Mouse (Mus musculus): ENCODE data around the gene Rrp12. TPM values are rescaled to one million over a fixed set of nuclear protein-coding genes. Genes with fewer than 3 reads are reported as not detected.
"Not testable (repeated sequence)": the region's sequence is repeated elsewhere in the genome, so short reads cannot be mapped to it uniquely, and the experiment has no call there.

Gene Rrp12
- total RNA-seq, 2 experiments from 2014 or later: 14.1 to 15.5 TPM

DNA sequence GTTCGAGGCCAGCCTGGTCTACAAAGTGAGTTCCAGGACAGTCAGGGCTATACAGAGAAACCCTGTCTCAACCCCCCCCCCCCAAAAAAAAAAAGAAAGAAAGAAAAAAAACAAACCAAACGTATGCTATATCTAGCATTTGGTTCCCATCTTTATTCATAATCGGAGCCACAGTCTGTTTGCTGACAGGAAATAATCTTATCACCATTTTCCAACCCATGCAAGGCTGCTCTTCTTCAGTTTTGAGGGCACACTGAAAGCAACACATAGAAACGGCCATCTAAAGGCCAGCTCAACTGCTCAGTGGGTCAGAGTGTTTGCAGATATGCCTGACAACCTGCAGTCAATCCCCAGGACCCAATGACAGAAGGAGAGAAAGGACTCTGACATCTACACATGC lies 43.5 kb downstream of the Rrp12 start:
- intact Hi-C loops (cut with DNase I): no loop called here

GRCm38 (mm10) chr19:41850719-41851543 lies 45.0 kb downstream of the Rrp12 start:
- intact Hi-C loops (cut with DNase I): no loop called here

More for the DNA sequence above, 43.5 kb downstream of the Rrp12 start:
- no peak for DNase-seq (ENCODE audit: low spot score)

GRCm38 (mm10) chr19:41850021-41850718 lies 45.8 kb downstream of the Rrp12 start:
- intact Hi-C loops (cut with DNase I): no loop called here
- no peak for DNase-seq (ENCODE audit: low spot score)

More at GRCm38 (mm10) chr19:41850719-41851543, 45.0 kb downstream of the Rrp12 start:
- DNase-seq (ENCODE audit: low spot score): no peak

DNA sequence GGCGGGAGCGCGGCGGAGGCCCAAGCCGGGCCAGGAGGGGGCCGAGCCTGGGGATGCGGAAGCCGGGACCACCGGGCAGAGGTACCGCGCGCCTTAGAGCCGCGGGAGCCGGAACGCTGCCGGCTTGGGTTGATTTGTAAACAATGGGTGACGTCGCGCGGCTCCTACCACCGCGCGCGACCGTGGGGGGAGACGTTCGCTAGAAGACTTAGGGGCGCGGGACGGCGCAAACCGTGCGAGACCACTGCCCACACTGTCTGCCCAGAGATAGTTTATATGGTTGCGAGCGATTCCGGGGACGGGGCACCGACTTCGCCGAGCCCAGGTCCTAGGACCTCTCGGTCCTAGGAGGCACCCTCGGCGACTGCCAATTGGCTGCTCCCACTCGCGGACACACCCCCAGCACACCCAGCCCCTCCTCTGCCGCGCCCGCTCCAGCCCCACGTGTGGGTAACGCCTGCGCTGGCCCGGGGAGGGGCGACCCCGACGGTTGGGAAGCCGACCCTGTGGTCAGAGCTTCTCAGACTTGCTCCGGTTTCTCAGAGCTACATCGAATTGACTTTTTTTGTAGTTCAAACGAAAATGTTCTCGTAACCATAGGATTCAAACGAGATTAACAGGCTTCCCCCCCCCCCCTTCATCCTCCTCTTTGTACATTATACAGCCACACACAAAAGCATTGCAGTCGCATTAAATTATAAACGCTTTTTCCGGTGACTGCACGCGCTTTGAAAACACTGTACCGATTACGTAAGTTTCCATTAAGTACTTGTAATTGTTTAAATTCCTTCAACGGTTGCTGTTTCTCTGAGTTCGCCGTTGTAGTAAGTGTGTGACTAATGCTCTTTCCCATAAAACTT lies 47.8 kb downstream of the Rrp12 start, which contains the start of gene Frat2:
Gene Frat2 (minus strand): TSS at position 141 of the 860 bp plus-strand sequence.
- intact Hi-C loops (cut with DNase I): loop anchor here (2.0 kb wide), 2 partner anchors 17 to 45 kb away; partner anchors contain the start of gene Arhgap19
- DNase-seq (ENCODE audit: low spot score): peak; percentile 80

DNA sequence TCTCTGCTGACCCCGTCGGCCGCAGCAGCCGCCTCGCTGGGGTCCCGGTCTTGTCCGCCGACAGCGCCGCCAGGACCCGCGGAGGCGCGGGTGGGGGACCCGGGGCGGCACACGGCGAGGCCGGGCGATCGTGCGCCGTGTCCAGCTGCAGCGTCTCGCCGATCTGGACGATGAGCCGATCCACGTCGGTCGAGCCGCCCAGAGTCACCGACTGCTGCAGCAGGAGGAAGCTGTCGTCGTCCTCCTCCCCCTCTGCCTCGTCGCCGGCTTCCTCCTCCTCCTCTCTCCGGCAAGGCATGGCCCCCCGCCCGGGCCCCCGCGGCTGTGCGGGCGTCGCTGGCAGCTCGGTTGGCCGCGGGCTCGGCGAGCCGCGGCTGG lies 48.4 kb downstream of the Rrp12 start:
- not testable (repeated sequence) for DNase-seq (ENCODE audit: low spot score)
- intact Hi-C loops (cut with DNase I): loop anchor here (2.0 kb wide), 2 partner anchors 17 to 45 kb away; partner anchors contain the start of gene Arhgap19

GRCm38 (mm10) chr19:41847091-41847581 lies 48.8 kb downstream of the Rrp12 start:
- intact Hi-C loops (cut with DNase I): loop anchor here (2.0 kb wide), 2 partner anchors 16 to 44 kb away; partner anchors contain the start of gene Arhgap19
- DNase-seq (ENCODE audit: low spot score): peak; percentile 12

DNA sequence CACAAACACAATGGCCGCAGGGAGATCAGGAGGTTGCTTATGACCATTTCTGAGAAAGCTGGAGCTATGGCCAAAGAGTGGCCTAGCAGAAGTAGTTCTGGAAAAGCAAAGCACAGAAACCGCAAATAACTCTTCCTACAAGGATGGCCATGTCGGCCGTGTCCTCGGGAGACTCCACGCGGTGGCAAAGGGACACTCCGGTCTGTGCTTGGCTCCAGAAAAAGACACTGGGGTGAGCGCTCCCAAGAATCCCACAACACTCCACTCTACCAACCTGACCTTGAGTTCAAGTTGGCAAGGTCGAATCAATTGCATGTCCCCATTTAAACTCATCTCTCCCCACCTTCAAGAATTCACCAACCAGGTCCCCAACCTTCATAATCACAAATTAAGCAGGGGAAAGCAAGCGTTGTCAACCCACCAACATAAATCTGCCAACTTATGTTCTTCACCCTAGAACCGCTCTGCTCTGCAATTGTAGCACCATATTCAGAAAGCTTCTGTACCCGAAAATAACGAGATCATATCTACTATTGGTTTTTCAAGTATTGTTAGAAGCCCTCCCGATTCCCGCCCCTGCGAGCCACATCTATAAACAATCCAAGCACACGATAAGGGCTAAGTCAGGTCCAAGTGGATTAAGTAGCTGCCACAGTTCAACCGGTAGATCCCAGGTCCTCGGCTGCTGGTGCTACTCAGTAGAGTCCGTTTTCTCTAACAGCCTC lies 49.4 kb downstream of the Rrp12 start:
- intact Hi-C loops (cut with DNase I): loop anchor here (2.0 kb wide), 2 partner anchors 16 to 44 kb away; partner anchors contain the start of gene Arhgap19
- DNase-seq (ENCODE audit: low spot score): no peak

GRCm38 (mm10) chr19:41844345-41844744 lies 51.6 kb downstream of the Rrp12 start:
- intact Hi-C loops (cut with DNase I): loop anchor here (5.0 kb wide), 1 partner anchor 67 kb away; no protein-coding TSS in a partner anchor
- no peak for DNase-seq (ENCODE audit: low spot score)

DNA sequence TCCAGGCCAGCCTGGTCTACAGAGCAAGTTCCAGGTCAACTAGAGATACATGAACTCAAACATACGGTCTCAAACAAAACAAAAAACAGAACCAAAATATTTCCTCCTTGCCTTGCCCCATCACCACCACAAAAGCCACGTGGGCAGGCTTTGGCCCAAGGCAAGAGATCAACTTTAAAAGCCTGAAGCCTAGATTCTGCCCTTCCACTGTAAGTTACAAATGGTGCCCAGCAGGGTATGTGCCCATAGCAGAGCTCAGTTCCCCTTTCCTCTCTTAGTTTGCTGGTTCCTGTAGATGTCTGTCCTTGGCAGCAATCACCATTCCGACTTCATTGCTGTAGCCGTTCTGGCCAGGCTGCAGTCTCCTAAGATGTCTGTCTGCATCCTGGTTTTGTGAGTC lies 53.3 kb downstream of the Rrp12 start:
- intact Hi-C loops (cut with DNase I): loop anchor here (5.0 kb wide), 1 partner anchor 65 kb away; no protein-coding TSS in a partner anchor
- DNase-seq (ENCODE audit: low spot score): no peak

DNA sequence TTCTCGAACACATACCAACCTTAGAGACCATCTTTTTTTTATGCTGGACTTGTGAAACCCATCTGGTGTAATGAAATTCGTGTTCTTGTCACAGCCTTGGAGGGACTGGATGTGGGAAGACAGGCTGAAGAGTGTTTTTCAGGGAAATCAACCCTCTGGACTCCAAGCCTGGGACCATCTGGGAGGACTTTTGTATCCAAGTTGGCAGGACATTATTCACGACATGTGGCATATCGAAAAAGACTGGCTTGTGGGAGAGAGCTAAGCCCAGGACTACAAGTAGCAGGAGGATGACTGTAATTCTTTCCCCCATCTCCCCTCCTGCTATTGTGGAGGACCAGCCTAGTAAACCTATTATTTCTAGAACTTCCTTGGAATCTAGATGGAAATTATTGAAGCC lies 53.8 kb downstream of the Rrp12 start:
- intact Hi-C loops (cut with DNase I): loop anchor here (5.0 kb wide), 1 partner anchor 65 kb away; no protein-coding TSS in a partner anchor
- no peak for DNase-seq (ENCODE audit: low spot score)

GRCm38 (mm10) chr19:41841105-41841750 lies 54.7 kb downstream of the Rrp12 start:
- intact Hi-C loops (cut with DNase I): loop anchor here (5.0 kb wide), 1 partner anchor 64 kb away; no protein-coding TSS in a partner anchor
- DNase-seq (ENCODE audit: low spot score): no peak

- intact Hi-C loops (cut with DNase I): loop anchor here (5.0 kb wide), 1 partner anchor 62 kb away; no protein-coding TSS in a partner anchor
- DNase-seq (ENCODE audit: low spot score): no peak
Measured at GRCm38 (mm10) chr19:41839685-41840084, 56.3 kb downstream of the Rrp12 start.

DNA sequence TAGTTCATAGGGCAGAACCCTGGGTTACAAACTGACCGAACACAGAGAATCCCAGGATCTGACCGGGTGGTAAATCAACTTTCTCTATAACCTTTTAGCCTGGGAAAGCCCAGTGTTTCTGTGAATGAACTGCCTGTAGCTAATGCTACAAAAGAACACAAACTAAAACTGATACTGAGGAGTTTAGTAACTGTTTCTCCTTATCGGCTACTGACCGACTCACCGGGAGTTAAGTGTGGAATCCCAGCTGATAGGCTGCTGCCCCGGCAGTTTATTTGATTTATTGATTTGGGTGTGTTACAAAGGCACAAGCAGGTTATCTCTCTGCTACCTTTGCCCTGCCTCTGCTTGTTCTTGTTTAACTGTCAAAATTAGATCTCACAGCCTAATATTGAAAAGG lies 57.2 kb downstream of the Rrp12 start:
- intact Hi-C loops (cut with DNase I): no loop called here
- no peak for DNase-seq (ENCODE audit: low spot score)

DNA sequence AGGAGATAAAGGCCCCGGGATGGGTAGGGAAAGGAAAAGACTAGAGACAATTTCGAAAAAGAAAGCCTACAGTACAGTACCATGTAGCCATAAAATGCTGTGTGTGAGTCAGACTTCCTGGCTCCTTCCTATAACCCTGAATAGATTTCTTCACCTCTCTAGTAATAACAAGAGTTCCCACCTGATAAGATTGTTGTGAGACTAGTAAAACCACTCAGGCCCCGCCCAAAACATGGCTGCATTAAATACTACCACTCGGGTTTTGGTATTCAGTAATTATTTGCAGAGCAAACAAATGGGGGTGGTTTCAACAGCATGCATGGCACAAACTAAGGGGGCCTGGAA lies 58.1 kb downstream of the Rrp12 start:
- intact Hi-C loops (cut with DNase I): no loop called here
- no peak for DNase-seq (ENCODE audit: low spot score)

GRCm38 (mm10) chr19:41837194-41837916 lies 58.6 kb downstream of the Rrp12 start:
- no peak for DNase-seq (ENCODE audit: low spot score)
- intact Hi-C loops (cut with DNase I): no loop called here

DNA sequence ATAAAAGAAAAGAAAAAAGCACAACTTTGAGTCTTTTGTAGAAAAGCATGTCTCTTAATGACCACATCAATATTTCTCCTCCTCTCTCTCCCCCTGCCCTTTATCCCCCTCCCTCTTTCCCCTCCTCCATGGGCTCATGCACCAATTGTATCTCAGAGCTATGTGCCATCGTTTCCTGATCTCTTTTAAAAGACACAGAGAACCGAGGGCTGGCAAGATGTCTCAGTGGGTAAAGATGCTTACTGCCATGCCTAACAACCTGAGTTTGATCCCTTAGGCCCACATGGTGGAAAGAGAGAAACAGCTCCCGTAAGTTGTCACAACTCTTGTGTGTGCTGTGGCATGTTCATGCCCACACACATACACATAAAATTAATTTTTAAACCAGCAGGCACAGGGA lies 59.3 kb downstream of the Rrp12 start:
- intact Hi-C loops (cut with DNase I): no loop called here
- DNase-seq (ENCODE audit: low spot score): no peak

DNA sequence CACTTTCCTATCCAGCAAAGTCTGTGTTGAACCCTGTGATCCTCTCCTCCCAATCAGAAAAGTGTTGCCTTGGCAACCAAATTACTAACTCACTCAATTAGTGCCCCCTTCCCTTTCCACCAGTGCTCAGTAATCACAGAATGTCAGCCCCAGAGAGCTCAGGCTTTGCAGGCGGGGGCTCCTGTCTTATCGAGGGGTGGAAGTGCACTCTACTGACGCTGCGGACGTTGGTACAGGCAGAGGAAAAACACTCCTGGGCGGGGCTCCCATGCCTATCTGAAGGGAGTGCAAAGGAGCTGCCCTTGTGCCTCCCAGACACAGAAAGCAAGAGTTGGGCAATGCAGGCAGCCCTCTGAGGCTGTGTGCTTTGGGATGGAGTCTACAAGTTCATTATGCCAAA lies 60.2 kb downstream of the Rrp12 start:
- intact Hi-C loops (cut with DNase I): no loop called here
- peak; percentile 8 for DNase-seq (ENCODE audit: low spot score)

- no peak for DNase-seq (ENCODE audit: low spot score)
- intact Hi-C loops (cut with DNase I): no loop called here
Measured at GRCm38 (mm10) chr19:41835407-41835806, 60.6 kb downstream of the Rrp12 start.
